Mouse (Mus musculus) heart, embryonic 14.5 days (tissue): ENCODE measurements around the gene Eftud2. TPM values are rescaled to one million over a fixed set of nuclear protein-coding genes. Genes with fewer than 3 reads are reported as not detected.

ENCODE experiments used
- ATAC-seq: fragments of 200-750 bp; cut with Nextera tagmentation; 2 replicates; pipeline ENCODE4 v1.8.0; 2017; ENCODE audit warnings: low read depth, moderate TSS enrichment; ENCODE audit not compliant: insufficient number of reproducible peaks, insufficient read depth, low FRiP score
- H3K27ac ChIP-seq, 2 experiments: fragments of 200-500 bp in 1 of 2; fragments of 300-500 bp in 1 of 2; sonication (generic) in 1 of 2; replicated peaks in 1 of 2; 2 replicates each; pipeline ENCODE4 v1.5.1; 2012 to 2014; ENCODE audit warnings: low read depth in 2 of 2, low read length in 2 of 2, control low read depth in 1 of 2, mild to moderate bottlenecking in 1 of 2, mixed read lengths in 1 of 2; ENCODE audit not compliant: control insufficient read depth in 1 of 2, insufficient read depth in 1 of 2
- H3K27me3 ChIP-seq: fragments of 300-500 bp; sonication (generic); 2 replicates; pipeline ENCODE4 v1.6.1; 2014; ENCODE audit warnings: mild to moderate bottlenecking, low read length, control low read depth; ENCODE audit not compliant: control insufficient read depth, insufficient read depth
- H3K36me3 ChIP-seq: fragments of 300-500 bp; sonication (generic); 2 replicates; pipeline ENCODE4 v1.6.1; 2014; ENCODE audit warnings: mild to moderate bottlenecking, control low read depth, low read length, mixed read lengths; ENCODE audit not compliant: control insufficient read depth, insufficient read depth
- H3K4me1 ChIP-seq, 2 experiments: fragments of 200-500 bp in 1 of 2; fragments of 300-500 bp in 1 of 2; sonication (generic) in 1 of 2; 2 replicates each; pipeline ENCODE4 v1.6.1; 2012 to 2014; ENCODE audit warnings: low read length in 2 of 2, control low read depth in 1 of 2, mixed read lengths in 1 of 2; ENCODE audit not compliant: control insufficient read depth in 2 of 2, insufficient read depth in 2 of 2
- H3K4me2 ChIP-seq: fragments of 300-500 bp; sonication (generic); 2 replicates; pipeline ENCODE4 v1.6.1; 2014; ENCODE audit warnings: mild to moderate bottlenecking, low read length
- H3K4me3 ChIP-seq, 2 experiments: fragments of 200-500 bp in 1 of 2; fragments of 300-500 bp in 1 of 2; sonication (generic) in 1 of 2; 2 replicates each; pipeline ENCODE4 v1.5.1; 2012 to 2014; ENCODE audit warnings: low read length in 2 of 2, mild to moderate bottlenecking in 2 of 2, control low read depth in 1 of 2, low read depth in 1 of 2, moderate library complexity in 1 of 2; ENCODE audit not compliant: control insufficient read depth in 1 of 2, insufficient read depth in 1 of 2
- H3K9ac ChIP-seq: fragments of 300-500 bp; sonication (generic); 2 replicates; pipeline ENCODE4 v1.6.1; 2014; ENCODE audit warnings: mild to moderate bottlenecking, low read length
- H3K9me3 ChIP-seq: fragments of 300-500 bp; sonication (generic); 2 replicates; pipeline ENCODE4 v1.6.1; 2016; ENCODE audit warnings: low read length, control low read depth; ENCODE audit not compliant: control insufficient read depth
- WGBS: fragments of 180-500 bp; shearing (Covaris S2); extraction: QIAGEN DNeasy Blood & Tissue Kit; methylation state at CpG from one replicate; pipeline ENCODE4 v1.1.7; 2014; 5-methylcytosine and 5-hydroxymethylcytosine counted together
- polyA plus RNA-seq: library from polyadenylated mRNA; unstranded; fragments of >200 nt; fragmentation: Nextera tagmentation; extraction: Ambion mirVana; gene quantifications from 2 replicates; pipeline ENCODE4 v1.2.1, GENCODE M21; 2014

Eftud2 gene
- polyA plus RNA-seq, 1 experiment from 2014 or later: 100 TPM

GRCm38 (mm10) chr11:102903654-102904053 lies 22.9 kb upstream of the Eftud2 start:
- ATAC-seq: no peak

GRCm38 (mm10) chr11:102902107-102902506 lies 21.3 kb upstream of the Eftud2 start:
- no peak for ATAC-seq

More at GRCm38 (mm10) chr11:102903654-102904053, 22.9 kb upstream of the Eftud2 start:
- H3K27me3 ChIP-seq: peaks cover 2% of the 10 kb centered on the region; the same call in 1 of the 2 replicates
- peaks cover 37% of the 10 kb centered on the region for H3K36me3 ChIP-seq
- WGBS: 71% methylated on average over 7 of the region's 7 CpGs
- no peaks in the 10 kb centered on the region; a peak in 1 of 4 replicates for H3K4me1 ChIP-seq
- no peak overlapping the region for H3K27ac ChIP-seq
- H3K4me3 ChIP-seq: no peak overlapping the region
- H3K9me3 ChIP-seq: no peaks in the 10 kb centered on the region
- no peak overlapping the region for H3K4me2 ChIP-seq
- H3K9ac ChIP-seq: no peak overlapping the region

GRCm38 (mm10) chr11:102901199-102901598 lies 20.4 kb upstream of the Eftud2 start:
- H3K9me3 ChIP-seq: no peaks in the 10 kb centered on the region
- no peak overlapping the region for H3K4me3 ChIP-seq
- 0 out of 2 replicates have a peak overlapping the region, but pooled peaks have one; percentile 16 for H3K4me2 ChIP-seq
- WGBS: 55% methylated on average over 4 of the region's 4 CpGs
- ATAC-seq: peak; percentile 14; the same call in 1 of the 2 replicates
- H3K4me1 ChIP-seq: no peaks in the 10 kb centered on the region; a peak in 1 of 4 replicates
- no peak overlapping the region for H3K9ac ChIP-seq
- H3K36me3 ChIP-seq: peaks cover 13% of the 10 kb centered on the region
- H3K27ac ChIP-seq: no peak overlapping the region
- H3K27me3 ChIP-seq: peaks cover 18% of the 10 kb centered on the region

More at GRCm38 (mm10) chr11:102902107-102902506, 21.3 kb upstream of the Eftud2 start:
- Histone ChIP-seq H3K9me3 (no peaks in the 10 kb centered on the region), H3K27me3 (peaks cover 8% of the 10 kb centered on the region), H3K4me1 (no peaks in the 10 kb centered on the region; a peak in 1 of 4 replicates), H3K27ac (no peak overlapping the region), H3K9ac (no peak overlapping the region), H3K36me3 (peaks cover 22% of the 10 kb centered on the region), H3K4me2 (no peak overlapping the region), H3K4me3 (no peak overlapping the region)
- WGBS: 75% methylated on average over 5 of the region's 5 CpGs

GRCm38 (mm10) chr11:102900763-102901162 lies 20.0 kb upstream of the Eftud2 start, which contains the start of gene Gfap:
Gene Gfap (minus strand): TSS chr11:102900912.
- Histone ChIP-seq H3K9ac (no peak within 1 kb of the TSS), H3K27ac (no peak within 1 kb of the TSS), H3K4me2 (0 out of 2 replicates have a peak within 1 kb of the TSS, but pooled peaks have one; percentile 16), H3K36me3 (peaks cover 8% of the 10 kb centered on the region), H3K4me1 (no peaks in the 10 kb centered on the region; a peak in 1 of 4 replicates), H3K9me3 (no peaks in the 10 kb centered on the region), H3K4me3 (no peak within 1 kb of the TSS), H3K27me3 (peaks cover 21% of the 10 kb centered on the region)
- peak; percentile 48; the same call in 1 of the 2 replicates for ATAC-seq
- 10% methylated on average over 7 of the region's 7 CpGs for WGBS

- Histone ChIP-seq H3K36me3 (no peaks in the 10 kb centered on the region), H3K9me3 (no peaks in the 10 kb centered on the region), H3K27me3 (peaks cover 38% of the 10 kb centered on the region), H3K4me2 (no peak overlapping the region), H3K4me3 (no peak overlapping the region), H3K27ac (no peak overlapping the region), H3K4me1 (peaks cover under 1 to 1% of the 10 kb centered on the region in 2 experiments; a peak in 3 of 4 replicates), H3K9ac (0 out of 2 replicates have a peak overlapping the region, but pooled peaks have one; percentile 11)
- no peak for ATAC-seq
- 80% methylated on average over 9 of the region's 9 CpGs for WGBS
Measured at GRCm38 (mm10) chr11:102898408-102898807, 17.6 kb upstream of the Eftud2 start.

- Histone ChIP-seq H3K4me1 (peaks cover 6% of the 10 kb centered on the region in 2 experiments; a peak in 3 of 4 replicates), H3K27ac (no peak overlapping the region), H3K4me3 (no peak overlapping the region), H3K27me3 (peaks cover 44% of the 10 kb centered on the region), H3K4me2 (no peak overlapping the region), H3K9me3 (no peaks in the 10 kb centered on the region), H3K36me3 (no peaks in the 10 kb centered on the region), H3K9ac (no peak overlapping the region)
- 72% methylated on average over 20 of the region's 20 CpGs for WGBS
- ATAC-seq: no peak
Measured at GRCm38 (mm10) chr11:102896641-102897040, 15.9 kb upstream of the Eftud2 start.

- no peak for ATAC-seq
- Histone ChIP-seq H3K36me3 (no peaks in the 10 kb centered on the region), H3K27ac (no peak overlapping the region), H3K4me2 (no peak overlapping the region), H3K27me3 (peaks cover 44% of the 10 kb centered on the region), H3K9ac (no peak overlapping the region), H3K4me3 (no peak overlapping the region), H3K4me1 (peaks cover 6% of the 10 kb centered on the region in 2 experiments; a peak in 3 of 4 replicates), H3K9me3 (no peaks in the 10 kb centered on the region)
- WGBS: 54% methylated on average over 9 of the region's 9 CpGs
Measured at GRCm38 (mm10) chr11:102895779-102896178, 15.0 kb upstream of the Eftud2 start.

- H3K4me2 ChIP-seq: no peak overlapping the region
- H3K27me3 ChIP-seq: peaks cover 44% of the 10 kb centered on the region
- no peaks in the 10 kb centered on the region for H3K9me3 ChIP-seq
- no peaks in the 10 kb centered on the region for H3K36me3 ChIP-seq
- H3K27ac ChIP-seq: no peak overlapping the region
- H3K4me3 ChIP-seq: no peak overlapping the region
- no peak overlapping the region for H3K9ac ChIP-seq
- peaks cover 6% of the 10 kb centered on the region in 2 experiments; a peak in 3 of 4 replicates for H3K4me1 ChIP-seq
- 87% methylated on average over 4 of the region's 4 CpGs for WGBS
- ATAC-seq: no peak
Measured at GRCm38 (mm10) chr11:102894716-102895115, 13.9 kb upstream of the Eftud2 start.
